Mouse (Mus musculus) intestine, embryonic 14.5 days (tissue): ENCODE data around the gene Slc2a3. TPM values are rescaled to one million over a fixed set of nuclear protein-coding genes. Genes with fewer than 3 reads are reported as not detected.

Experiments used
- microRNA-seq: library from miRNA; unstranded; fragments of <30 nt; microRNA quantifications from one replicate; pipeline ENCODE4, GENCODE M21; 2016
- polyA plus RNA-seq: library from polyadenylated mRNA; unstranded; fragments of >200 nt; fragmentation: Nextera tagmentation; extraction: Ambion mirVana; gene quantifications from 2 replicates; pipeline ENCODE4 v1.2.1, GENCODE M21; 2014

The Slc2a3 gene
- polyA plus RNA-seq, 1 experiment from 2014 or later: 17.6 TPM

Small RNAs within 50 kb of the gene (microRNA-seq; reads per million reads assigned to microRNA genes)
- gene Mir7231: 0.42 reads per million

Other genes with a start within 250 kb of the Slc2a3 start
- gene Aicda, start 247.8 kb downstream of the Slc2a3 start, polyA plus RNA-seq: 0.12 TPM in 1 of 2 replicates, not detected in the other
- gene Apobec1, start 199.2 kb downstream of the Slc2a3 start, polyA plus RNA-seq: 2.8 and 3.4 TPM in 2 replicates
- 0.11 TPM in 1 of 2 replicates, not detected in the other for gene Gdf3, start 191.6 kb downstream of the Slc2a3 start, polyA plus RNA-seq
- gene Dppa3, start 175.2 kb downstream of the Slc2a3 start, polyA plus RNA-seq: not detected in 2 replicates
- gene Nanog, start 94.2 kb downstream of the Slc2a3 start, polyA plus RNA-seq: 0.15 and 0.17 TPM in 2 replicates
- 6.4 and 6.9 TPM in 2 replicates for gene Foxj2, start 18.3 kb upstream of the Slc2a3 start, polyA plus RNA-seq
- gene C3ar1, start 54.5 kb upstream of the Slc2a3 start, polyA plus RNA-seq: 1.8 and 1.9 TPM in 2 replicates
- 50.2 and 55.1 TPM in 2 replicates for gene Necap1, start 72.8 kb upstream of the Slc2a3 start, polyA plus RNA-seq
- gene Clec4a1, start 120.2 kb upstream of the Slc2a3 start, polyA plus RNA-seq: 3.6 and 3.9 TPM in 2 replicates
- gene Clec4a3, start 150.9 kb upstream of the Slc2a3 start, polyA plus RNA-seq: 1.9 and 3.7 TPM in 2 replicates
- gene Clec4a4, start 188.7 kb upstream of the Slc2a3 start, polyA plus RNA-seq: not detected in 2 replicates
- not detected in 2 replicates for gene Clec4b1, start 248.3 kb upstream of the Slc2a3 start, polyA plus RNA-seq